Comparison of ENCODE assay signal across 9 mouse cellular contexts in the genomic region with DNA sequence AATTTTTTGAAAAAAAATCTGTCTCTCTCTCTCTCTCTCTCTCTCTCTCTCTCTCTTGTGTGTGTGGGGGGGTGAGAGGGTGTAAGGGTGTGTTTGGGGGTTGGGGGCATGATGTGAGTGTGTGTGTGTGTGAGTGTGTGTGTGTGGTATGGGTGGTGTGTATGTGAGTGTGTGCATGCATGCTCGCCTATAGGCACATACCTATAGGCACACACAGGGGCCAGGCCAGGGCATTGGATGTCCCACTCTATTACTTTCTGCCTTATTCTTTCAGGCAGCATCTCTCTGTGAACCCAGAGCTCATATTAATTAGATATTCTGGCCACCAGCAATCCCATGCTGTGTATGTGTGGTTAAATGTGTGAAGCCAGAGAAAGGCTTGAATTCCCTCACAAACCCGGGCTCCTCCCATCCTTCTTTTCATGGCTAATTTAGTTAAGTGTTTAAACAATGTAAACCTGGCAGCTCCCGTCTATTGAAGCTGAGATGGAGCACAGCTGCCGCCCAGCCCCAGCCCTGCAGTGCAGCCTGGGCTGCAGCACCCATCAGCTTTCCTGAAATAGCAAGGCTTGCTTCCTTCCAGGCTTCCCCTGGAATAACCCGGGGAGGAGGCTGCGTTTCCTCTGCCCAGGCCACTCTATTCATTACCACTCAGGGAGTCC.
DNase-seq lines count a peak whose midpoint lies in the region; ATAC-seq lines count a peak whose summit lies in the region.
"Had no signal": no experiment of that assay in that cellular context is flagged by ENCODE, and none has a peak within 500 bp of the region (broad histone marks: within the 10 kb centered on the region; RNA-seq: fewer than 3 reads in every experiment).

No protein-coding gene starts in this region.

- no peaks in the 10 kb centered on the region for H3K9me3 ChIP-seq in intestine, embryonic 15.5 days
- H3K9me3 ChIP-seq: limb, embryonic 12.5 days had no signal

- no peaks in the 10 kb centered on the region for H3K36me3 ChIP-seq in intestine, embryonic 15.5 days
- H3K36me3 ChIP-seq: limb, embryonic 12.5 days had no signal

- no peak overlapping the region for H3K4me2 ChIP-seq in intestine, embryonic 15.5 days (replicated peaks)
- H3K4me2 ChIP-seq: limb, embryonic 12.5 days had no signal

- H3K4me1 ChIP-seq in intestine, embryonic 15.5 days (replicated peaks), result peaks cover 10% of the 10 kb centered on the region; the same call in 1 of the 2 replicates

- H3K4me3 ChIP-seq in intestine, embryonic 15.5 days (replicated peaks), result no peak overlapping the region
- H3K4me3 ChIP-seq: limb, embryonic 12.5 days had no signal

- peak; percentile 19 for DNase-seq in right cerebral cortex, adult 18-20 months
- no peak for DNase-seq in right cerebral cortex, adult 2 months (ENCODE audit: low spot score in 2 of 2)
- DNase-seq in gastrocnemius, postnatal 25 days, result peak; percentile 39
- DNase-seq in lung, postnatal 4 days, result peak; percentile 62 to 83
- no peak for DNase-seq in layer of hippocampus, postnatal 14 days (ENCODE audit: low spot score in 2 of 2)
- no peak for DNase-seq in urinary bladder, postnatal 25 days (ENCODE audit: low spot score)

- no peaks in the 10 kb centered on the region for H3K27me3 ChIP-seq in intestine, embryonic 15.5 days (replicated peaks)
- H3K27me3 ChIP-seq: limb, embryonic 12.5 days had no signal

- peak; percentile 83 for ATAC-seq in intestine, embryonic 15.5 days
- no peak for ATAC-seq in erythroid progenitor cell, adult 5-6 weeks (replicated peaks; ENCODE audit: low FRiP score, poor library complexity, severe bottlenecking)

- 13% methylated on average over 6 of the region's 6 CpGs for WGBS in intestine, embryonic 15.5 days

- no peak overlapping the region for H3K9ac ChIP-seq in intestine, embryonic 15.5 days
- H3K9ac ChIP-seq: limb, embryonic 12.5 days had no signal

- H3K27ac ChIP-seq in intestine, embryonic 15.5 days, result peak overlapping the region; percentile 25; the same call in 1 of the 2 replicates
- H3K27ac ChIP-seq: limb, embryonic 12.5 days had no signal

Comparison
In these comparisons a context has a peak if more than half of its experiments do, and no peak if none do; other contexts are left out.
1. DNase-seq: peak in right cerebral cortex, adult 18-20 months (single experiment), gastrocnemius, postnatal 25 days (single experiment) and lung, postnatal 4 days (2 of 2); none in right cerebral cortex, adult 2 months (0 of 2), layer of hippocampus, postnatal 14 days (0 of 2) and urinary bladder, postnatal 25 days (single experiment).